Mouse (Mus musculus) layer of hippocampus, postnatal 25 days (tissue): ENCODE measurements around the gene Spag16. TPM values are rescaled to one million over a fixed set of nuclear protein-coding genes. Genes with fewer than 3 reads are reported as not detected.

Experiments
- DNase-seq, 2 experiments: peaks; one replicate each; pipeline ENCODE4 v3.0.0; 2022; ENCODE audit warnings: mixed read lengths in 2 of 2, low spot score in 1 of 2; ENCODE audit errors: extremely low spot score in 1 of 2
- total RNA-seq, 2 experiments: library from RNA; stranded (reverse); gene quantifications; 2 replicates each; pipeline ENCODE4 v1.2.3; 2021

Gene Spag16
- total RNA-seq, 2 experiments from 2014 or later, result 0.28 to 0.59 TPM

GRCm38 (mm10) chr1:70371721-70372120, 545.0 kb downstream of the Spag16 start:
- DNase-seq, result peak in 1 of 2 experiments; percentile 16

DNA sequence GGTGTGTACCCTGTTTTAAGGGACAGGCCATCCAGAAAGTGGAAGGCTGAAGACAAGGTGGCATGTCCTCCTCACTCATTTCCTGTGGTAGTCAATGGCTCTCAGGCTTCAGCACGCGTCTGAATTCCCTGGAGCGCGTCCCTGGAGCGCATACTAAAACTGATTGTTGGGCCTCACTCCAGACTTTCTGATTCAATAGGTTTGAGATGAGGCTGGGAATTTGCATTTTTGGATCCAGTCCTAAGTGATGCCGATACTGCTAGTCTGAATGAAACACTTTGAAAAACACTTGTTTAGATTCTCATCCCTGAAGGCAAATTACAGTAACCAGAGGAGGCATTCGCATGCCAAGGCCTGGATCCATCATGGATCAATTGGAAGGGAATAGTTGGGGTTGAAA, 553.3 kb downstream of the Spag16 start:
- DNase-seq, result no peak

DNA sequence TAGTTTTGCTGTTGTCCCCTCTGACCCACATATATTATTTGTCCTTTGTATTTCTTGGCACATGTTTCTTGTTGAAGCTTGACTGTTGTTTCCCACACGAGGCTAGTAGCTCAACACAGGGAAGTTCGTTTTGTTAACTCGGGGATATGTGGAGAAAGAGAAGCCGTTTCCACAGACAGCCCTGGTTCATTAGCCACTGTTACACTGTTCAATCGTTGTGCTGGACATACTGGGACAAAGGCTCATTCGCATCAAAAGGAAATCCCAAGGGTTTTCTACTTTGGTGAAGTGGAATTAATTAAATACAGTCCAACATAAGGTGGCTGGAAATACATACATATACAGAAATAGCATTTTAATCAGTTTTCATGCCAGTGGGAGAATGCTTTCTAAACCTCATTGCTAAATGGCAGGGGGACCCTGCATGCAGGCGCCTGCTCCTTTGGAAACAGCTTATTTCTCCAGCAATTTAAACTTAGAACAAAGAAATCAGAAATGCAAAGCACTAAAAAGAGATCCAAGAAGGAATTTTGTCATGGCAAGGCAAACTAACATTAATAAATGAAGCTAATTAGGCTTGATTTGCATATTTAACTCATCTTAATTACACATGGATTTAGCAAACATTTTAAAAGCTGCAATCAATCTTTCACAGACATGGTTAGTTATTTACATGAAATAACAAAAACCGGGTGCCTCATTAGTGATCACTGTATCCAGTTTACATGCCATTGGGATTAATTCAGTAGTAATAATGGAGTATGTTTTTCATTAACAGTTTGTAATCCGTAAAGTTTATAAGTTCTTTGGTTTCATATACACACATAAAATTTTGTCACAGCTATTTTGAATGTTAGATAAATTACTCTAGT, 615.7 kb downstream of the Spag16 start:
- DNase-seq, result no peak

GRCm38 (mm10) chr1:70479864-70480263, 653.1 kb downstream of the Spag16 start:
- no peak for DNase-seq

DNA sequence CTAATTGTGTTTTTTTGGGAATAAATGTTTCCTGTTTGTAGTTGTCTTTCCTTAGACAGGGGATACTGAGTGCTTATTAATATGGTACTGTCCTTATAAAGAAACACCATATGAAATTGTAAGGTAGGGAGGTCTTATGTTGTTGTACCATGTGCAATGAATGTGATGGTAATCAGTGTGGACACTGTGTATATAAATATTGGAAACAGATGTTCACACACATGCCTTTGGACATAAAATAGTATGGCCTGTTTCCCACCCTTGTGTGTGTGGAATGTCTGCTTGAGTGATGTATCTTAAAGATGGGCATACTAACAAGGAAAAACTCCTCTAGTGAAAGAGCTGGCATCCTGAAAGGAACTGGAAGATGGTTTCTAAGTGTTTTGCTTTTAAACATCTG, 692.1 kb downstream of the Spag16 start:
- DNase-seq, result no peak

- DNase-seq, result no peak
Measured at GRCm38 (mm10) chr1:70527134-70527533, 700.4 kb downstream of the Spag16 start.

DNA sequence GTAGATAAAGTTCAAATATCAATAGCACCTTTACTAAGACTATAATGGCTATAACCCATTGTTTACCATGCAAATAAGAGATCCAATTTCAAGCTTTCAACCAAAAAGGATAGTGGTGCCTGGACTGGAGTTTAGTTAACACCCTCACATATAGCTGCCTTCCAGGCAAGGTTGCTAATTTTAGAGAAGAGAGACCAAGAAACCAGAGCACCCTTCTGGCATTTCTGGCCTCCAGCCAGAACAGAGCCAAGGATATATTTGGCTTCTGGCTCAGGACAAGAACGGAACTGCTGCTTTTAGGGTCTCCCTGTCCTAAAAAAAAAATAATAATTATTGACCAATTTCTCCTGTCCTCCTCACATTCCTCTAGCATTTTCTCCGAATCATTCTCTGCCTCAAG, 703.0 kb downstream of the Spag16 start:
- no peak for DNase-seq

- no peak for DNase-seq
Measured at GRCm38 (mm10) chr1:70551839-70552238, 725.1 kb downstream of the Spag16 start.

DNA sequence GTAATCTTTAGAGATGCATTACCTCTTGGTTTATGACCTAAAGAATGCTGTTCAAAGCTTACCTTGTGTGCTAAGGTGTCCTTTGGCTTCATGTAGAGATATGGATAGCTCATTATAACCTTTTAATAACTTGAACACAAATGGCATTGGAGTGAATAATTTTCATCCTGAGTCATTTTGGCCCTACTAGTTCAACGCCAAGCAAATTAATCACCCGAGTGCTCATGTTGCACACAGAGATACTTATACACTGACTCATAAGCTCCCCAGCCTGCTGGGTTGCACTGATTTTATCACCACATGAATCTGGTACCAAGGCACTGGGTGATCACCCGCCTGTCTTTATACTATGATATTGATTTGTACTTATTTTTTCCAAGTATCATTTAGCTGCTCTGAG, 795.0 kb downstream of the Spag16 start:
- no peak for DNase-seq

- no peak for DNase-seq
Measured at GRCm38 (mm10) chr1:70624803-70625460, 798.2 kb downstream of the Spag16 start.

GRCm38 (mm10) chr1:70652719-70653118, 825.9 kb downstream of the Spag16 start:
- no peak for DNase-seq

GRCm38 (mm10) chr1:70692529-70692928, 865.8 kb downstream of the Spag16 start:
- DNase-seq, result no peak

GRCm38 (mm10) chr1:70700270-70700669, 873.5 kb downstream of the Spag16 start:
- DNase-seq, result no peak

- DNase-seq, result no peak
Measured at GRCm38 (mm10) chr1:70703934-70704333, 877.2 kb downstream of the Spag16 start.

DNA sequence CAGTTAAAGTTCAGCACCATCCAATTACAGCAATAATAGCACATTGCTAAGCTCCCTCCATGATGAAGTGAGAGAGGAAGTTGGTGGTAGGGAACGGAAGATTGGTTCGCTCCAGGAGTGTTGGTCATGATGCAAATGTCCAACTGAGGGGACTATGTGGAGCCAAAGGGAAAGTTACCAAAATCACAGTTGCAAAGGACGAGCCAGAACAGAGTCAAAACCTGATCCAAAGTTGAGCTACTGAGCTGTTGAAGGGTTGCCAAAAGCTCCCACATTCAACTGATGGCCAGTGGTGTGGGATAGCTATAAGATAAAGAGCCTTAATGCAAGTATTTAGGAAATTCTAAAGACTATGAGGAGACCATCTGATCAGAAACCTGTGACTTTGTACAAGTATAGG, 879.1 kb downstream of the Spag16 start:
- DNase-seq, result no peak

DNA sequence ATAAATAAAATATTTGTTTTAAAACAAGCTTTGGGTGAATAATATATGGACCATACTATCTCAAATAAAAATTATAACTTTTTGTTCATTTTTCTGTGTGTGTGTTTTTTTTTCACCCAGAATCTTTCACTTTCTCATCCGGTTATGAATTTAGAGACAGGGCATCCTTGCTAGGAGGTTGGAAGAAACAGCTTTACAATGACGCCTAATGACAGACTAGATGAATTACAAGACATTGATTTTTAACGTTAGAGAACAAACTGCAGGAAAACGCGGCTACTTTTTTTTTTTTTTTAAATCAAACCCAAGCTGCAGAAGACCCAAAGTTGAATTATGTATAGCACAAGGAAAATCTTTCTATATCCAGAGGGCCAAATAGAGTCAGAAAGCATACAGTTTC, 898.3 kb downstream of the Spag16 start:
- no peak for DNase-seq

- peak; percentile 33 to 61 for DNase-seq
Measured at GRCm38 (mm10) chr1:70725655-70726066, 898.9 kb downstream of the Spag16 start, which contains the start of gene Vwc2l. Vwc2l (plus strand) TSS chr1:70725715.

Other genes starting within 250 kb of the Spag16 start
- gene Ikzf2, start 139.7 kb upstream of the Spag16 start, total RNA-seq, result 1 to 10 TPM; 5.5 to 6.9 TPM